Mouse (Mus musculus) ovary, postnatal 14 days (tissue): ENCODE measurements at regions not wholly inside any gene's neighbourhood (a gene's known extent, or its start where the extent isn't known, plus 50 kb on each side); places are given as distances from the start of the nearest gene placed in this dataset.
"Not testable (repeated sequence)": the region's sequence is repeated elsewhere in the genome, so short reads cannot be mapped to it uniquely, and the experiment has no call there.

Experiments
- DNase-seq: peaks from one replicate; pipeline ENCODE4 v3.0.0; 2022; ENCODE audit warnings: low spot score

DNA sequence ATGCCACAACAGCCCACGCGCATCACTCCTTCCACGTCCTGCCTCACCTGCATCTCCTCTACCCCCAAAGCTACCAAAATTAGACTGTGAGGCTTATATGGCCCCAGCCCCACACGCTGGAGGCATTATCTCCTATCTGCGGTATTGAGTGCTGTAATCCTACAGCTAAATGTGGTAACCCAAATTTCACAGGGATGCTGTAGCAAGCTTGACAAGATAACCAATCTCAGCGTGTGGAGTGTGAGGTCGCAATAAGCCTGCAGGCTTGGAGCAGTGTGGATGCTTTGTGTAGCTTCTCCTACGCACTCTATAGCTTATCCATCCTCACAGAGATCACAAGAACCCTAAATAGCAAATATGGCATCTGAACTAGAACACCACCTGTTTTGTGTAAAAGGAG lies 251.2 kb upstream of the Kcnh8 start:
- no peak for DNase-seq

DNA sequence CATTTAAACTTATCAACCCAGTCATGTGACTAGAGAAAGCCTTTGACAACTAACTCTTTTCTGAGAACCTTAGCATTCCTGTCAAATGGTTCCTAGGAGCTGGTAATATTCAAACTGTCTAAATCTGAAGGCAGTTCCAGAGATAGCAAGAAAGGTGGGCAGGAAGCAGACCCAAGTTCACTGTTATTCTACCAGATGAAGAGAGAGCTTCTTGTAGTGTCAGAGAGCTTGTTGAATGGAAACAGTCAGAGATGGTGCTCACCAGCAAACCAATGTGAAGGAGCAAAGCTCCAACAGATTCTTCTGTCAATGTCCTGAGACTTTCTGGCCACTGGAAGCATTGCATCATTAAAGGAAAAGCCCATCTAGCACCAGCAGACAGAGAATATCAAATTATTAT lies 251.8 kb upstream of the Kcnh8 start:
- no peak for DNase-seq

DNA sequence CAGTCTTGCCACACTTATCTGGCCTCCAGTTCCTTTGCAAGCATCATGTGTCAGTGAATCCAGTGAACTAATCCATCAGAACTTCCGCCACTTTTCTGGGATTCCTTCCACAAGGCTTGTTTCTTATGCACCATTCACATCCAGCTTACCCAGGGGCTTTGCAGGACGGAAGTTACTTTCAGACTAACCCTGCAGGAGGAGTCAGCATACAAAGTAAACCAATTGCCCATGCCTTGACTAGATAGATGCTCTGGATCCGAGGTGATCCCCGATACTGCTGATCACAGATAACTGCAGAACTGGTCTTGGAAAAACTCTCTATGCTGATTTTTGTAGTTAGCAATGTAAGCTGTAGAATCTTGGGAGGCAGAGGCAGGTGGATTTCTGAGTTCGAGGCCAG lies 252.6 kb upstream of the Kcnh8 start:
- no peak for DNase-seq

DNA sequence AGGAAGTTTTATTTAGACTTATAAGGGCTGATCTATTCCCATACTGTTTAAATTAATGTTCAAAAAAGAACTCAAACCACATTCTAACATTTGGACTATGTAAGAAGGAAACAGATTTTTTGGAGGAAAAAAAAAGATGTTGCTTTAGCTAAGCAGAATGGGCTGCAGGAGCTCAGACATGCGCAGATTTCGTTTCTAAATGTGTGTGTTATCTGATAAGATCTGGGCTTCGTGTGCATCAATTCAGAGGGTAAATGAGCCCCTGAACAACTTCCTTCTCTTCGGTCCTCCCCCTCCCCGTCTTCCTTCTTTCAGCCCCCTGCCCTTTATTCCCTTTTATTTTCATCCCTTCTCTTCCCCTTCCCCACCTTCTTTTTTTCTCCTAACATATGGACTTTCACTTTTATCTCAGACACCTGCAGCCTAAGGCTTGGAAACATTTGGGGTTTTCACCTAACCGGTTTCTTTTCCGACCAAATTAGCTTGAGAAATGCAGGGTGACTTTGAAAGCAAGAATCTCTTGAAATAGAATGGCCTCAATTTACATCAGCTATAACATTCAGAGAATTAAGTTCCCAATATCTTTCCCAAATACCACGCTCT lies 253.9 kb upstream of the Kcnh8 start:
- no peak for DNase-seq

DNA sequence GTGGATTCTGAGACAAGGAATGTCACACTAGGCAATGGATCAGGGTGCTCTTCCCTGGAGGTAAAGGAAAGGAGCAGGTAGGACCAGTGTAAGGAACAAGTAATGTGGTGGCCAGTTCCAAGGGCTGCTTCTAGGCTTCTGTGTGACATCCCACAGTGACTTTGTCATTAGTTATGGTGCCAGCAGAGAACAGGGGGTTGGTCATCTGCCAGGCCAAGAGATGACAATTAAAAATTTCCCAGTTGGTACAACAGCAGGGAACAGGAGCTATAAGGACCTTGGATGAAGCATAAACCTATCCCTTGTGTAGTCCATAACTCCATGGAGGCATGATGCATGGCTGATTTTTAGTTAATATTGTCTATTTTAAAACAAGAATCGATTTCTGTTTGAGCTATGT lies 281.9 kb upstream of the Kcnh8 start:
- DNase-seq: no peak

DNA sequence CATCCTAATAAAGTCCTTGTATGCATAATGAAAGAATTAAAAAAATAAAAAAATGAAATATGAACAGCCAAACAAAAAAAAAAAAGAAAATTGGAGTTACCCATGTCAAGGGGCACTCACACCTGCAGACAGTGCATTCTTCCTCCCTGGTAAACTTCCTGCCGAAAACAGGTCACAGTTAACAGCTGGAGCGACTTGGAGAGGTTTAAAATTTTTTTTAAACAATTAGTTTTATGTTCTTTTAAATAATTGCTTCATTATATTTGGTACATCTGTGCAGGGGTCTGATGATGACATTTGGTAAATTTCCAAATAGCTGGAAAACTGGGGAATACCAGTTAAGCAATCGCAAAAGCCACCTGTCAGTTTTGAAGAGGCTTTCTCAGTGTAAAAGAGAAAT lies 285.5 kb upstream of the Kcnh8 start:
- DNase-seq: no peak

DNA sequence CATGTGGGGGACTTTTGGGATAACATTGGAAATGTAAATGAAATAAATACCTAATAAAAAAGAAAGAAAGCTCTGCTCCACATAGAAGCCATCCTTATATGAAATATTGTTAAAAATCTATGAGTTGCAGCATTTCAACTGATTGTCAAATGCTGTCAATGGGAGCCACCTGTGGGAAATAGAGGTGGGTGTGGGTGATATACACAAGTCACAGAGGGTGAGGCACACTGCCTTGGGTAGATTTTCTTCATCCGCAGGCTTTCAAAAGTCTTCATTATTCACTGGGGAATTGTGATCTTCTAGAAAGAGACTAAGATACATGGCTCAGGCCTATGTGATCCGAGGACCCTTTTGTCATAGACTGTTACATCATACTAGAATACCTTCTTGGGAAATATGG lies 286.6 kb upstream of the Kcnh8 start:
- no peak for DNase-seq

DNA sequence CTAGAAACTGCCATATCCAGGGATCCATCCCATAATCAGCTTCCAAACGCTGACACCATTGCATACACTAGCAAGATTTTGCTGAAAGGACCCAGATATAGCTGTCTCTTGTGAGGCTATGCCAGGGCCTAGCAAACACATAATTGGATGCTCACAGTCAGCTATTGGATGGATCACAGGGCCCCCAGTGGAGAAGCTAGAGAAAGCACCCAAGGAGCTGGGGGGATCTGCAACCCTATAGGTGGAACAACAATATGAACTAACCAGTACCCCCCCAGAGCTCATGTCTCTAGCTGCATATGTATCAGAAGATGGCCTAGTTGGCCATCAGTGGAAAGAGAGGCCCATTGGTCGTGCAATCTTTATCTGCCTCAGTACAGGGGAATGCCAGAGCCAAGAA lies 287.1 kb upstream of the Kcnh8 start:
- DNase-seq: not testable (repeated sequence)

DNA sequence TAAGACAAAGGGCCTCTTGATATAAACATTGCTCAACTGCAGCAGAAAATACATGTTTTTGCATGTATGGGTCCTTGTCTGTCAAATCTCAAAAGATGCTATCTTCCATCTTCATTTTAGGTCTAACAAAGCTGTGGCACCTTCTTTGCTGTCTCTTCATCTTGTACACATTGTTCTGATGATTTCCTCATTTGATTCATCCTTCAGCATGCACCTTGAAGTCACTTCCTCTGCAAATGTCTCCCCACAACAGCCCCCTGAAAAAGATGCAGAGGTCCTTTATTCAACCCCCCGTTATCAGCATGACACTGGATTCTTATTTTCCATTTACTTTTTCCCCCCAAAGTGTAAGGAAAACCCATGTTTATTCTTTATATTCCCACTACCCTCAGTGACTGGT lies 290.5 kb upstream of the Kcnh8 start:
- DNase-seq: no peak

DNA sequence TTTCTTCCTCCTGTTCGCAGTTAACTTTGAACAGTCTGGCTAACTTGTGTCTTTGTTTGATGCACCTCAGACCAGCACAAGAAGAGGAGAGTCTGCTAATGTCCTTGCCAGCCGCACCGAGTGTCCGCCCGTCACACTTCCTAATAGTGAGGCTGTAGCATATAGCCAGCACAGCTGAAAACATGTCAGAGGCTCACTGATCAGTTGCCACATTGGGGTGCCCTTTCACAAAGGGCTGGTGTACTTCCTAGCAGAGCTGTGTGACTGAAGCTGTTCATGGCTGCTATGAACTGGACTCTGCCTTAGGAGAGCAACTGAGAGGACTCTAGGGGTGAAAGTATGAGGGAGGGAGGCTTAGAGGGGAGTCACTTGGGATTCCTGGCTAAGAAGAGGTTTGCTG lies 293.7 kb upstream of the Kcnh8 start:
- DNase-seq: no peak

DNA sequence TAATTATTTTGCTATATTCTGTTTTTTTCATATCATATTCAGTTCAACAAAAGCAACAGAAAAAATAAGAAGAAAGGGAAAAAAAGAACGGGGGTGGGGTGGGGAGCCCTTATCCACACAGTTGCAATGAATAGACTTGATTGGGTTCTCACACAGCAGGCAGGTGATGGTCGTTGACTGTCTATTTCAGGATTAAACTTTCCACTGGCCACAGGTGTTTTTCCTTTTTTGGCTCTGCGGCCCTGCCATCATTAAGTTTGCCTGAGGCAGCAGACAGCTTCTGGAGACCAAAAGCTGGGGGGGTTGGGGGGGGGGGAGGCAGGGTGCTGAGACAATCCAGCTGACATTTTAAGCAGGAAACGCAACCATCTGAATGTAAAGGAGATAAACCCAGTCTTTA lies 298.4 kb upstream of the Kcnh8 start:
- no peak for DNase-seq

DNA sequence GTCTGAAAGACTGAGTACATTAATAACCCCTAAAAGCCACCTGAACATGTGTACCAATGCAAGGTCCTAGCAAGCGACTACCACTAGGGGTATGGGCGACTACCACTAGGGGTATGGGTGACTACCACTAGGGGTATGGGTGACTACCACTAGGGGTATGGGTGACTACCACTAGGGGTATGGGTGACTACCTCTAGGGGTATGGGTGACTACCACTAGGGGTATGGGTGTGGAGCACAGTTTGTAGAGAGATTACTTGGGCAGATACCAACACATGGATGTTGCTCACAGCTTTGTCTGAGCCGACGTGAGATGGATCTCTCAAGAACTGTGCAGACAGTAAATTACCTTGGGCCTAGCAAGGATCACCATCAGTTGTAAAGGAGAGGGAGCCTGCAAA lies 299.2 kb upstream of the Kcnh8 start:
- no peak for DNase-seq

DNA sequence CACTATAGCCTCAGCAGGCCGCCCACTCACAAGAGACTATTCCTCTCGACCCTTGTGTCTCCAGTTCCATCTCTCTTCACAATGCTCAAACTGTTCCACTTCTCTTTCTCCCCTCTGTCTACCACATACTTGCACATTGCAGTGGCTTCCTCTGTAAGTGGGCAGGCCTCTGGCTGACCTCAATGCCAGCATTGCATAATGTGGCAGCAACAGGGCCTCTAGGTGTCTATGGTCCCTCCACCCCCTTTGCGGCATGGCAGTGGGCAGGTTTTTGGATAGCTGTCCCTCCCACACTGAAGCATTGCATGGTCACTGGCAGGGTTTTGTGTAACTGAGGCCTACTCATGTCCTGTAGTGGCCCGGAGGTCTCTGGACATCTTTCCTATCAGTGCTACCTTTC lies 302.7 kb upstream of the Kcnh8 start:
- DNase-seq: no peak

DNA sequence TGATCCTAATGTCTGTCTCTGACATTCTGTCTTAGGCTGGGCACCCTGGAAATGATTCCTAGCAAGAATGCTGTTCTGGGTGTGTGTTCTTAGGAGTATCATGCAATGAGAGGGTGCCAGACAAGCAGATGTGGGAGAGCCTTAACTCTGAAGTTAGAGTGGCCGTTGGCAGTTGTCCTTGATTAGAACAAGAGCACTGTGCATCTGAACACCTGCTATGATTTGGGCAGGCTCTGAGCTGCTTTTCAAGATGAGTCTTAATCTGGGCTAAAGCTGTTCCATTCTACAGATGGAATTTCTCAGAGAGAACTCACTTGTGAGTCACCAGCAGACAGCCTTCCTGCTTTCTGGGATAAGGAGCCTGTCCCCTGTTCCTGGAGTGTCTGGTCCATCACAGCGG lies 317.1 kb upstream of the Kcnh8 start:
- no peak for DNase-seq

DNA sequence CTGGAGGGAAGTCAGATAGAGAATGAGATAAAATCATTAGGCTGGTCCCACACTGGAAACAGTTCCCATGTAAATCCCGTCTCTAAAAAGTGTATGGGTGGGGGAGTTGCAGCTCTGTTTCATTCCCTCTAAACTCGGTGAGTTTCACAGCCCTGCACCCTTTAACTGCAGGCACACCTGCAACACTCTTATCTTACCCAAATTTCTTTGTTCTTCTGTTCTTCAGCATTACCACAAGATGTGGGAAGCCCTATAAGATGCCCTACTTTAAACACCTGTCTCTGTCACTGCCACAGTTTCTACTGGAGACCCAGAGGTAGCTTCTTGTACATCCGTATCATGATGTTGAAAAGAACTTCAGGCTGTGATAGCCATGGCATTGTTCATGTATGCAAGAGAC lies 320.2 kb upstream of the Kcnh8 start:
- no peak for DNase-seq

DNA sequence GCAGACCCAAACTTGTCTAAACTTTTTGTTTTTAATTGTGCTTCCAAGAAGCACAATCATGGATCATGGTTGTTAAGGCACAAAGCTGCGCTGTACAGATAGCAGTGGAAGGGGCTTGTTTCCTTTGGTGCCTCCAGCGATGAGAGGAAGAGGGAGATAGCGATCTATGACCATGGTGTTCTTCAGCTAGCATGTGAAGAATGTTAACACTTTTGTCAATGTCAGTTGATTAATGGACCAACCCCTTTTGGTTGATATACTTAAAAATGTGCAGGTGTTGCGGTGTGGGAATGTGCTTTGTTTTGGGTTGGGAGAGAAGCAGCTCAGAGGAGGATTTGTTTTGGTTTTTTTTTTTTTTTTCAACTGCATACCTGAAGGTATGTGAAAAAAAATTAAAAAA lies 324.0 kb upstream of the Kcnh8 start:
- DNase-seq: no peak

DNA sequence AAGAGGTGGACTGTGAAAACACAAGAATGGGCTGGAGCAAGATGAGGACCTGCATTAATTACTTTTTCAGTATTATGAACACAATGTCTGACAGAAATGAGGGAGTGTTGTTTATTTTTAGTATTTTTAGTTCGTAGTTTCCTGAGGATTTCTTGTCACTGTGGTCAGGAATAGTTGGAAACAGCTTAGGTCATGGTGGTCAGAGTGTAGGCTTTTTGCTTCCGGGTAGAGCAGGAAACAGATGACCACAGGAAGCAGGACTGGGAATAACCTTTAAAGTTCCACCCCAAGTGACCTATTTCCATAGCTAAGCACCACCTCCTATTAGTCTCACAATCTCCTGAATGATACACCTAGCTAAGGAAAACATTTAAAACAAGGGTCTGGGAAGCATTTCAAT lies 333.7 kb upstream of the Kcnh8 start:
- DNase-seq: no peak

DNA sequence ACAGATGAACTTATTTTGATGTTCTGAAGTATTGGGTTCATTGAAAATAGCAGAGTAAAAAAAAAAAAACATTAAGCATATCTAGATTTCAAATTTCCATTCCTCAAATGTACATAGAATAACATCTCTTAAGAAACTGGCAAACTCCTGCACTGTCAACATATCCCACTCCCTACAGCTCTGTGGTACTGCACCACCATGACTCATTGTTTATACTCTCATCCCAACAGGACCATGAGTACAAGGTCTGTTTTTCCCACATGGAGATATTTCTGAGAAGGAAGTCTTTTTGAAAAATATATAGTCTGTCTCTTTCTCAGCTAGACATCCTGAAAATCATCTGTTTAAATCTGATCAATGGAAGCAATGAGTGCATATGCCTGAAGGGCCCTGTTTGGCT lies 351.2 kb upstream of the Kcnh8 start:
- DNase-seq: no peak

DNA sequence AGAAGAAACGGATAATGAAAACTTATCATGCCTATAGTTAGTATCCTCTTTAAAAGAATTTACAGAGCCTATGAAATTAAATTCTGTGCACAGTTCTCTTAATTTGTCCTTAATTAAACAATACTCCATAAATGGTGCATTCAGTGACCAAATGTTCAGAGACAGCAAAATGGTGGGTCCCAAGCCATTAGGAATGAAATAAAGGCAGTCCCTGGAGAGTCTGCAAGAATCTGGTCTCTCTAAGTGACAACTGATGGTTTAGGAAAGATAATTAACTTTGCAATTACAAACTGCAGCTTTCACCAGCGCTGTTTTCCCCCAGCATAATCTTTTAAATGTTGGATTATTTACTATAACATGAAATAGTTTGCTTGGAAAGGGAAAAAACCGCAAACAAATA lies 376.9 kb upstream of the Kcnh8 start:
- no peak for DNase-seq

DNA sequence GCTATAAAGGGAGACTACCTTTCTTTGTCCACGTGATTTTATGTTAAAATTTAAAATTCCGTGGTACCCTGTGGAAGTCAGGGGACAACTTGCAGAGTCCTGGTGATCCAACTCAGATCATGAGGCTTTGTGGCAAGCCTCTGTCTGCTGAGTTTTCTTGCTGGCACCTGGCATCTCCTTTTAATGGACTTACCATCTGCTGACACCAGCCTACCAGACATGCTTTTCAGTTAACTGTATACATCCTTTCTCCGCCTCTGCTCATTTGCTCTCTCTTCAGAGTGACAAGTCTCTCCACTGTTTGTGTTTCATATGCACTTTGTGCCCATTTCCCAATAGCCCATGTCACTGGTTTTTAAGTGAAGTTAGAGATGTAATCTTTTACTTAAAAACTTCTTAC lies 382.1 kb upstream of the Kcnh8 start:
- no peak for DNase-seq

DNA sequence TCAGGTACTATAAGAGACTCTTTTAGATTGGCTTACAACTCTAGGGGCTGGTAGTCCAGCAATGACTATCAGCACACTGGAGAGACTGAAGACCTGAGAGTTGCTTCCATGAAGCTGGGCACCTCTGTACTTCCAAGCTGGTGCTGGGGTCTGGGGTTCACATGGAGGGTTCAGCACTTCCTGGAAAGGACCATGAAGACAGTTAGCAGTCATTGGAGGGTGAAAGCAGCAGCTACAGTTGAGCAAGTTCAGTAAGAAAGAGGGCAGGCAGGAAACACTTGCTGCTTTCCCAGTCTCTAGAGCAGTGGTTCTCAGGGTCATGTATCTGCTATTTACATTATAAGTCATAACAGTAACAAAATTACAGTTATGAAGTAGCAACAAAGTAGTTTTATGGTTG lies 384.3 kb upstream of the Satb1 start:
- DNase-seq: no peak

DNA sequence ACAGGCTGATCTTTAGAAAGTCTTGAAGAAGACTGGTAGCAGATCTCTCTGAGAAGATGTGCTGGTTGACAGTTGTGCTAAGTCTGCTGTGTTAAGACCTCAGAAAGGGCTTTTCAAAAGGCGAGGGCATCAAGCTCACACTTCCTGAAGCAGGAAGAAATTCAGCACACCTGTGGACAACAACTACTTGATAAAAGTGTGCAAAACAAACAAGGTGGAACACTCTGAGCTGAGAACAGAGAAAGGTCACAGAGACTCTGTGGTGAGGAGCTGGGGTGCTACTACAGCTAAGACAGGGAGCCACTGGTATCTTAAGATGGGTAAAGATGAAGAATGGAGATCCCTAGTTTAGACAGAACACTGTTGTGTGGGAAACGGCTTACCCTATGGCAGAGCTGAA lies 379.9 kb upstream of the Satb1 start:
- DNase-seq: no peak

DNA sequence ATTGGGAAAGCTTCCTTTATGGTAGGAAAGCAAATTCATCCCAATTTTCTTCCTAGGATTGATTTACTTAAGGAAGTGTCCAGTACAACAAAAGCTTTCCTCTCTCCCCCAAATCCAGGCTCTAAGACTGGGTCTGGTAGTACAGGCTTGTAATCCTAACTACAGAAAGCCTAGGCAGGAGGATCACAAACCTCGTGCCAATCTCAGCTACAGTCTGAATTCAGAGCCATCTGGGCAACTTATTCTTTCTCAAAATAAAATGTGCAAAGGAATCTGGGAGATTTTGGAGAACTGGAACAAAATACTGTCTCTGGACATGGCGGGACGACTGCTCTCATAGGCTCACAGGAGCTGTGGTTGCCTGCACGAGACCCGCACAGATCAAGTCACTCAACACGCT lies 377.4 kb upstream of the Satb1 start:
- no peak for DNase-seq

DNA sequence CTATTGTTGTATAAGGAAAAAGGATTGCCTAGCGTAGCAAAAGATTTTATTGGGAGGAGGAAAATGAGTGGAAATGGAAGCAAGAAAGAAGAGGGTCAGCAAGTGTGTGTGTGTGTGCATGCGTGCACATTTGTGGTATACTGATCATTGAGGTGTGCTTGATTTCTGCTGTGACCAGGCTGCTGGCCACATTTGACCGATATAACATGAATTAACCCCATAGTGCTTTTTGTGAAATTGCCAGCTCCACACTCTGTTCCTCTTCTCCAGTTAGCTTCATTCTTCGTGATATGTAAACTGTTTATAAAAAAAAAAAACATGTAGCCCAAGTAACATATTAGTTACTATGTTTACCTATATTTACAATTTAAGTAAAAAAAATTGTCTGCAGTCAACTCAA lies 364.6 kb upstream of the Satb1 start:
- DNase-seq: no peak

DNA sequence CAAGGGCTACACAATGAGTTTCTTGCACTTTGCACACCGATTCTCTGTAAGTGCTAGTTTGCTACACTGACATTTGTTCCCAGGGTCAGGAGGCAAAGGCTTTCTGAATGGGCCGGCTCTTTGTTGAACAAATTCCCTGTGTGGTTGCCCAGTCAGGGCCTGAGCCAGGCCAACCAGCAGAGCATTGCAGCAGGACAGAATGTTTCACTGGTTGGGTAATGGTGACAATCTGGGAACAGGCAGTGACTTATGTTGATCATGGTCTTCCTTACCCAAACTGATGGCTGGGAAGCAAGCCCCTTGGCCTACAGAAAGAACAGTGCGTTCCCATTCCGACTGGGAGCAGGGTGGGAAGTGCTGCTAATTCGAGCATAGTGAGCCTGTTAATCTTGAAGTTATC lies 363.7 kb upstream of the Satb1 start:
- no peak for DNase-seq
